Mouse (Mus musculus): ENCODE data around the gene Mmp2. TPM values are rescaled to one million over a fixed set of nuclear protein-coding genes. Genes with fewer than 3 reads are reported as not detected.

Mmp2 gene
- polyA plus RNA-seq, 1 experiment from 2014 or later = 30.9 TPM

GRCm38 (mm10) chr8:92902981-92903380 lies 75.9 kb downstream of the Mmp2 start:
- no peak overlapping the region for H3K4me3 ChIP-seq
- ATAC-seq (ENCODE audit: low FRiP score) = no peak
- no peak overlapping the region for H3K4me2 ChIP-seq
- 79% methylated on average over 2 of the region's 2 CpGs for WGBS
- H3K27me3 ChIP-seq = no peaks in the 10 kb centered on the region
- H3K9me3 ChIP-seq = no peaks in the 10 kb centered on the region
- 0 out of 2 replicates have a peak, but pooled peaks cover 4% of the 10 kb centered on the region for H3K4me1 ChIP-seq (replicated peaks)
- no peak overlapping the region for H3K27ac ChIP-seq
- 0 out of 2 replicates have a peak, but pooled peaks cover 4% of the 10 kb centered on the region for H3K36me3 ChIP-seq
- H3K9ac ChIP-seq = no peak overlapping the region

Other genes with a start within 250 kb of the Mmp2 start
- gene Irx6, start 153.0 kb upstream of the Mmp2 start, polyA plus RNA-seq (2015; fragmentation: Nextera tagmentation; extraction: Ambion mirVana) = 0.77 and 2.2 TPM in 2 replicates
- gene Lpcat2, start 28.0 kb downstream of the Mmp2 start, polyA plus RNA-seq (2015; fragmentation: Nextera tagmentation; extraction: Ambion mirVana) = 7.5 and 11.3 TPM in 2 replicates
- 0.26 and 0.27 TPM in 2 replicates for gene Capns2, start 74.1 kb downstream of the Mmp2 start, polyA plus RNA-seq (2015; fragmentation: Nextera tagmentation; extraction: Ambion mirVana)
- gene Slc6a2, start 132.8 kb downstream of the Mmp2 start, polyA plus RNA-seq (2015; fragmentation: Nextera tagmentation; extraction: Ambion mirVana) = 1.2 and 2.6 TPM in 2 replicates
- gene Ces1a, start 220.9 kb downstream of the Mmp2 start, polyA plus RNA-seq (2015; fragmentation: Nextera tagmentation; extraction: Ambion mirVana) = not detected in 2 replicates